Mouse (Mus musculus): ENCODE results near the gene Arl14ep.

GRCm38 (mm10) chr2:106959380-106959779 is 14.8 kb downstream of the Arl14ep start:
- no peak for TF ChIP-seq CTCF (IDR thresholded peaks at IDR 0.05; ENCODE audit: low read depth)
- no peak for TF ChIP-seq EP300 (optimal IDR thresholded peaks at IDR 0.05)

Measured in stomach, postnatal 0 days (tissue).